Mouse (Mus musculus): ENCODE data around the gene Med28. TPM values are rescaled to one million over a fixed set of nuclear protein-coding genes. Genes with fewer than 3 reads are reported as not detected.
A peak's percentile ranks its signal among the peaks of the same experiment; 100 is the strongest.

Gene Med28
- polyA plus RNA-seq, 1 experiment: 99.9 TPM

GRCm38 (mm10) chr5:45496930-45497550 lies 23.0 kb upstream of the Med28 start:
- no peak for DNase-seq
- Histone ChIP-seq H3K4me1 (ENCODE audit: control insufficient read depth, insufficient read depth, low read length) (no peaks in the 10 kb centered on the region), H3K4me3 (replicated peaks; ENCODE audit: extremely low read depth, low read depth, low read length) (no peak overlapping the region)
- 71% methylated on average over 12 of the region's 12 CpGs for WGBS
- TF ChIP-seq POLR2A (IDR thresholded peaks at IDR 0.05; ENCODE audit: borderline replicate concordance, extremely low read depth, low read depth, low read length): no peak
- no peak for TF ChIP-seq CTCF (IDR thresholded peaks at IDR 0.05; ENCODE audit: insufficient read depth, low read length)

GRCm38 (mm10) chr5:45497564-45497963 lies 22.5 kb upstream of the Med28 start:
- TF ChIP-seq POLR2A (IDR thresholded peaks at IDR 0.05; ENCODE audit: borderline replicate concordance, extremely low read depth, low read depth, low read length) (no peak), CTCF (IDR thresholded peaks at IDR 0.05; ENCODE audit: insufficient read depth, low read length) (no peak)
- 82% methylated on average over 5 of the region's 5 CpGs for WGBS
- Histone ChIP-seq H3K4me3 (replicated peaks; ENCODE audit: extremely low read depth, low read depth, low read length) (no peak overlapping the region), H3K4me1 (ENCODE audit: control insufficient read depth, insufficient read depth, low read length) (no peaks in the 10 kb centered on the region)
- no peak for DNase-seq

- no peak for TF ChIP-seq POLR2A (IDR thresholded peaks at IDR 0.05; ENCODE audit: borderline replicate concordance, extremely low read depth, low read depth, low read length)
- TF ChIP-seq CTCF (IDR thresholded peaks at IDR 0.05; ENCODE audit: insufficient read depth, low read length): no peak
- H3K4me1 ChIP-seq (ENCODE audit: control insufficient read depth, insufficient read depth, low read length): no peaks in the 10 kb centered on the region
- no peak overlapping the region for H3K4me3 ChIP-seq (replicated peaks; ENCODE audit: extremely low read depth, low read depth, low read length)
- WGBS: 83% methylated on average over 7 of the region's 7 CpGs
- DNase-seq: no peak
These were observed 10.0 kb upstream of the Med28 start for GRCm38 (mm10) chr5:45510071-45510470.

- no peak for DNase-seq
- TF ChIP-seq POLR2A (IDR thresholded peaks at IDR 0.05; ENCODE audit: borderline replicate concordance, extremely low read depth, low read depth, low read length): no peak
- TF ChIP-seq CTCF (IDR thresholded peaks at IDR 0.05; ENCODE audit: insufficient read depth, low read length): no peak
- no peak overlapping the region for H3K4me3 ChIP-seq (replicated peaks; ENCODE audit: extremely low read depth, low read depth, low read length)
- no peaks in the 10 kb centered on the region for H3K4me1 ChIP-seq (ENCODE audit: control insufficient read depth, insufficient read depth, low read length)
- 90% methylated on average over 6 of the region's 6 CpGs for WGBS
These were observed 7.1 kb upstream of the Med28 start for GRCm38 (mm10) chr5:45512908-45513307.

GRCm38 (mm10) chr5:45513511-45513910 lies 6.5 kb upstream of the Med28 start:
- DNase-seq: no peak
- TF ChIP-seq POLR2A (IDR thresholded peaks at IDR 0.05; ENCODE audit: borderline replicate concordance, extremely low read depth, low read depth, low read length) (no peak), CTCF (IDR thresholded peaks at IDR 0.05; ENCODE audit: insufficient read depth, low read length) (no peak)
- Histone ChIP-seq H3K4me3 (replicated peaks; ENCODE audit: extremely low read depth, low read depth, low read length) (no peak overlapping the region), H3K4me1 (ENCODE audit: control insufficient read depth, insufficient read depth, low read length) (no peaks in the 10 kb centered on the region)
- 86% methylated on average over 2 of the region's 2 CpGs for WGBS

- TF ChIP-seq CTCF (IDR thresholded peaks at IDR 0.05; ENCODE audit: insufficient read depth, low read length) (no peak), POLR2A (IDR thresholded peaks at IDR 0.05; ENCODE audit: borderline replicate concordance, extremely low read depth, low read depth, low read length) (no peak)
- no peak for DNase-seq
- WGBS: 85% methylated on average over 1 of the region's 1 CpGs
- Histone ChIP-seq H3K4me3 (replicated peaks; ENCODE audit: extremely low read depth, low read depth, low read length) (no peak overlapping the region), H3K4me1 (ENCODE audit: control insufficient read depth, insufficient read depth, low read length) (no peaks in the 10 kb centered on the region)
These were observed 5.4 kb upstream of the Med28 start for GRCm38 (mm10) chr5:45514599-45514998.

GRCm38 (mm10) chr5:45515151-45515743 lies 4.8 kb upstream of the Med28 start:
- Histone ChIP-seq H3K4me3 (replicated peaks; ENCODE audit: extremely low read depth, low read depth, low read length) (no peak overlapping the region), H3K4me1 (ENCODE audit: control insufficient read depth, insufficient read depth, low read length) (no peaks in the 10 kb centered on the region)
- 93% methylated on average over 10 of the region's 10 CpGs for WGBS
- no peak for DNase-seq
- TF ChIP-seq CTCF (IDR thresholded peaks at IDR 0.05; ENCODE audit: insufficient read depth, low read length): no peak
- TF ChIP-seq POLR2A (IDR thresholded peaks at IDR 0.05; ENCODE audit: borderline replicate concordance, extremely low read depth, low read depth, low read length): no peak

- peaks cover 2% of the 10 kb centered on the region; the same call in 1 of the 2 replicates for H3K4me1 ChIP-seq (ENCODE audit: control insufficient read depth, insufficient read depth, low read length)
- TF ChIP-seq CTCF (IDR thresholded peaks at IDR 0.05; ENCODE audit: insufficient read depth, low read length) (no peak), POLR2A (IDR thresholded peaks at IDR 0.05; ENCODE audit: borderline replicate concordance, extremely low read depth, low read depth, low read length) (no peak)
- WGBS: 8% methylated on average over 5 of the region's 5 CpGs
- peak overlapping the region; percentile 97 for H3K4me3 ChIP-seq (replicated peaks; ENCODE audit: extremely low read depth, low read depth, low read length)
- DNase-seq: no peak
These were observed 731 bp downstream of the Med28 start for GRCm38 (mm10) chr5:45520809-45521110.

GRCm38 (mm10) chr5:45521601-45522000 lies 1.6 kb downstream of the Med28 start:
- TF ChIP-seq CTCF (IDR thresholded peaks at IDR 0.05; ENCODE audit: insufficient read depth, low read length) (no peak), POLR2A (IDR thresholded peaks at IDR 0.05; ENCODE audit: borderline replicate concordance, extremely low read depth, low read depth, low read length) (no peak)
- Histone ChIP-seq H3K4me1 (ENCODE audit: control insufficient read depth, insufficient read depth, low read length) (peaks cover 2% of the 10 kb centered on the region; the same call in 1 of the 2 replicates), H3K4me3 (replicated peaks; ENCODE audit: extremely low read depth, low read depth, low read length) (no peak overlapping the region)
- DNase-seq: no peak
- WGBS: 81% methylated on average over 6 of the region's 6 CpGs

GRCm38 (mm10) chr5:45525101-45525500 lies 5.1 kb downstream of the Med28 start:
- DNase-seq: no peak
- TF ChIP-seq POLR2A (IDR thresholded peaks at IDR 0.05; ENCODE audit: borderline replicate concordance, extremely low read depth, low read depth, low read length): no peak
- TF ChIP-seq CTCF (IDR thresholded peaks at IDR 0.05; ENCODE audit: insufficient read depth, low read length): no peak
- H3K4me1 ChIP-seq (ENCODE audit: control insufficient read depth, insufficient read depth, low read length): peaks cover 2% of the 10 kb centered on the region; the same call in 1 of the 2 replicates
- WGBS: 92% methylated on average over 10 of the region's 10 CpGs
- no peak overlapping the region for H3K4me3 ChIP-seq (replicated peaks; ENCODE audit: extremely low read depth, low read depth, low read length)

All from lung, adult 2 months (tissue).